Mouse (Mus musculus): ENCODE results near the gene Gm44511. TPM values are rescaled to one million over a fixed set of nuclear protein-coding genes. Genes with fewer than 3 reads are reported as not detected.
"Not testable (repeated sequence)": the region's sequence is repeated elsewhere in the genome, so short reads cannot be mapped to it uniquely, and the experiment has no call there.

Gene Gm44511
- total RNA-seq, 1 experiment: not detected

DNA sequence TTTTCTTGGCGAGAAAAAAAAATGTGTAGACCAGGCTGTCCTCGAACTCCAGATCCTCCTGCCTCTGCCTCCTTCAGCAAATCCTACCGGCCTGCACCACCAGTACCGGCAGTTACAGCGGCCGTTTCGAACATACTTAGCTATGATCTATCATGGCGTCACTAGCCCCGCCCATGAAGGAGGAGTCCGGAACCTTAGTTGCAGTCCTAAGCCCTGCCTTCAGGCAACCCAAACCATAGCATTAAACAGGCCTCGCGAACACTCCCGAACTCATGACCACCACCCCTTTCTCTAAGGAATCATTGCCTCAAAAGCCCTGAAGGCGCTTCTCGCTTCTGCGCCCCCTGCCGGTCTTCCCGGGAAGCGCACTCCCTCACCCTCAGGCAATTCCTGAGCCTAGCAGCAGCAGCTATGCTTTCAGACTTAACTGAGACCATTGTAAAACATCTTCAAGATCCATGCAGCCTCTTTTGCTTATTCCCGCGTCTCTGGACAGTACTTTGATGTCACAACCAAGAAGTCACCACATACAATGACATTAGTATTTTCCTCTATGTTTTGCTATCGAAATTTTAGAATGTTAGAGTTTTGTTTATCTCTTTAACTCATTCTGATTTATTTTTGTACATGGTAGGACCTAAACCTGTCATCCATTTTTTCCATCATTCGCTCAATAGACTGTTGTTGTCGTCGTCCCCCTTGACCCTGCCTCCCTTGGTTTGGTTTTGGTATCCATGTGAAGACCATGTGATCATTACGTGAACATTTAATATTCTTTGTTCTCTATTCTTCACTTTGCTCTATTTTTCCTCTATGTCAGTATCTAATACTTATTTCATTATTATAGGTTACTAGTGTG, 22.9 kb downstream of the Gm44511 start:
- TF ChIP-seq HCFC1 (IDR thresholded peaks at IDR 0.05; ENCODE audit: borderline replicate concordance, insufficient read depth, low read length): no peak
- TF ChIP-seq MAFK (IDR thresholded peaks at IDR 0.05; ENCODE audit: insufficient read depth, low read depth, low read length): peak; percentile 90
- no peak for TF ChIP-seq ZC3H11A (IDR thresholded peaks at IDR 0.05; ENCODE audit: borderline replicate concordance, low read depth, low read length)
- TF ChIP-seq ZNF384 (IDR thresholded peaks at IDR 0.05; ENCODE audit: low read depth, low read length): 0 out of 2 replicates have a peak, but pooled peaks have one; percentile 56
- TF ChIP-seq CHD2 (IDR thresholded peaks at IDR 0.05; ENCODE audit: low read depth, low read length): no peak
- Histone ChIP-seq H3K4me3 (ENCODE audit: insufficient read depth in 1 of 2, low read depth in 1 of 2, low read length in 2 of 2, poor library complexity in 1 of 2, severe bottlenecking in 1 of 2) (peak overlapping the region; percentile 49 to 53), H3K36me3 (ENCODE audit: control insufficient read depth, insufficient read depth, low read length, poor library complexity, severe bottlenecking) (no peaks in the 10 kb centered on the region), H3K4me1 (ENCODE audit: control insufficient read depth in 2 of 2, insufficient read depth in 2 of 2, low read length in 2 of 2, poor library complexity in 1 of 2) (0 out of 4 replicates have a peak, but pooled peaks cover 0 to 2% of the 10 kb centered on the region in 2 experiments), H3K27ac (ENCODE audit: insufficient read depth, low read depth, low read length, poor library complexity, severe bottlenecking) (no peak overlapping the region), H3K9me3 (ENCODE audit: control insufficient read depth, insufficient read depth, low read depth, low read length) (peaks cover 3% of the 10 kb centered on the region; the same call in 1 of the 2 replicates), H3K9ac (ENCODE audit: insufficient read depth, low read depth, low read length, poor library complexity, severe bottlenecking) (no peak overlapping the region)
- peak; percentile 91 for DNase-seq (ENCODE audit: low read depth, low spot score)
- in situ Hi-C loops (cut with MboI; ENCODE audit: low sequenced_read_pairs in 2 of 2, unreplicated experiment in 2 of 2): loop anchor here in 1 of 2 experiments (5.0 kb wide), 1 partner anchor 34 kb away; no protein-coding TSS in a partner anchor

DNA sequence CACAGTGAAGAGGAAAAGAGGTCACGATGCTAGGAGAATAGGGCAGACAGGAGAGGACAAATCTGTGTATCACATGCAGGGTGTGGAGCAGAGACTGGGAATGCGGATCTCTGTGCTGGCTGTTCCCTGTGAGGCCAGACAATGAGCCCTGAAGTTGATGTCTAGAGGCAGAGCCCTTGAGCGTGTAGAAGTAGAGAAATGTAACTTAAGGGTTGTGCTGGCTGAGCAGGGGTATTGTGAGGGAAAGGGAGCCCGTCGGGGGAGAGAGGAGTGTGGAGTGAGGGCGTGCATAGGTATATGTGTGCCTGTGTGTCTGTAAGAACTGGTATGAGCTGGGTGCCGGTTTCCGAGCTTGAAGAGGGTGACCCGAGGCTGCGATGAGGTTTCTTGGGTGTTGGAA, 23.6 kb downstream of the Gm44511 start:
- H3K36me3 ChIP-seq (ENCODE audit: control insufficient read depth, insufficient read depth, low read length, poor library complexity, severe bottlenecking): no peaks in the 10 kb centered on the region
- H3K9me3 ChIP-seq (ENCODE audit: control insufficient read depth, insufficient read depth, low read depth, low read length): no peaks in the 10 kb centered on the region
- peak overlapping the region; percentile 49 to 53 for H3K4me3 ChIP-seq (ENCODE audit: insufficient read depth in 1 of 2, low read depth in 1 of 2, low read length in 2 of 2, poor library complexity in 1 of 2, severe bottlenecking in 1 of 2)
- in situ Hi-C loops (cut with MboI; ENCODE audit: low sequenced_read_pairs in 2 of 2, unreplicated experiment in 2 of 2): loop anchor here in 1 of 2 experiments (5.0 kb wide), 1 partner anchor 35 kb away; no protein-coding TSS in a partner anchor
- no peak overlapping the region for H3K9ac ChIP-seq (ENCODE audit: insufficient read depth, low read depth, low read length, poor library complexity, severe bottlenecking)
- no peak for DNase-seq (ENCODE audit: low read depth, low spot score)
- TF ChIP-seq MAFK (IDR thresholded peaks at IDR 0.05; ENCODE audit: insufficient read depth, low read depth, low read length): no peak
- TF ChIP-seq CHD2 (IDR thresholded peaks at IDR 0.05; ENCODE audit: low read depth, low read length): no peak
- TF ChIP-seq ZC3H11A (IDR thresholded peaks at IDR 0.05; ENCODE audit: borderline replicate concordance, low read depth, low read length): no peak
- TF ChIP-seq ZNF384 (IDR thresholded peaks at IDR 0.05; ENCODE audit: low read depth, low read length): no peak
- no peak for TF ChIP-seq HCFC1 (IDR thresholded peaks at IDR 0.05; ENCODE audit: borderline replicate concordance, insufficient read depth, low read length)
- peaks cover 1 to 7% of the 10 kb centered on the region in 2 experiments; a peak in 1 of 4 replicates for H3K4me1 ChIP-seq (ENCODE audit: control insufficient read depth in 2 of 2, insufficient read depth in 2 of 2, low read length in 2 of 2, poor library complexity in 1 of 2)
- H3K27ac ChIP-seq (ENCODE audit: insufficient read depth, low read depth, low read length, poor library complexity, severe bottlenecking): no peak overlapping the region

DNA sequence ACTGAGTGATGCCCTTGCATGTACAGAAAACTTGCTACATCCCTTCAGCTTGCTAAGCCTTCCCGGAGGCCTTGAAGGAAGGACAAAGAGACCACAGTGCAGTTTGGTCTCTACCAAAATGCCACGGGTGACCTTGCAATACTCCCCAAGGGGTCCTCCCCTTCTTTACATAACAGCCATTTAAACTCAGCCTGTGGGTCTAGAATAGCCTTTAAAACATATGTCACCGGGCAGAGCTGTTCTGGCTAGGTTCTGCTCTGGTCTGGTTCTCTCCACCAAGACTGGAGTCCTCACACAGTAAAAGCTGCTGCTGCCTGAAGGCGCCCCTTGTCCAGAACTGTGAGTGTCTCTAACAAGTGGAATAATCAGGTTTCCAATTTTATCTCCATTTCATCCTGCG, 25.4 kb downstream of the Gm44511 start:
- in situ Hi-C loops (cut with MboI; ENCODE audit: low sequenced_read_pairs in 2 of 2, unreplicated experiment in 2 of 2): loop anchor here in 1 of 2 experiments (5.0 kb wide), 1 partner anchor 37 kb away; no protein-coding TSS in a partner anchor
- H3K9ac ChIP-seq (ENCODE audit: insufficient read depth, low read depth, low read length, poor library complexity, severe bottlenecking); H3K27ac ChIP-seq (ENCODE audit: insufficient read depth, low read depth, low read length, poor library complexity, severe bottlenecking); DNase-seq (ENCODE audit: low read depth, low spot score); H3K4me1 ChIP-seq (ENCODE audit: control insufficient read depth in 2 of 2, insufficient read depth in 2 of 2, low read length in 2 of 2, poor library complexity in 1 of 2); H3K36me3 ChIP-seq (ENCODE audit: control insufficient read depth, insufficient read depth, low read length, poor library complexity, severe bottlenecking); H3K9me3 ChIP-seq (ENCODE audit: control insufficient read depth, insufficient read depth, low read depth, low read length); H3K4me3 ChIP-seq (ENCODE audit: insufficient read depth in 1 of 2, low read depth in 1 of 2, low read length in 2 of 2, poor library complexity in 1 of 2, severe bottlenecking in 1 of 2): not testable (repeated sequence)

DNA sequence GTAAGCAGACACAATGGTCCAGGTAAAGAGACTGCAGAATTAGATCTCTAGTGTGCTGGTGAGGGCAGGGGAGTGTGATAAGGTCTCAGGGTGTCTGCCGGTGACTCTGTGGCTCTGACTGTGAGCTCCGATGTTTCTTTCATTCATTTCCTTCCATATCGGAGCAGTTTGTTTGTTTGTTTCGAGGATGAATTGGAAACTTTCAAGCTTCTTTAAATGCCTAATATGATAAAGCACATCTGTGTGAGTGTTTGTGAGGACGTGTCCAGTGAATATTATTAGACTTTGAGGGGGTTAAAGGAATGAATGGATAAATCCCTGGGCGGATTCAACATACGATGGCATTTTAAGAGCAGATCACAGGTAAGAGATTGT, 26.2 kb downstream of the Gm44511 start:
- no peak overlapping the region for H3K27ac ChIP-seq (ENCODE audit: insufficient read depth, low read depth, low read length, poor library complexity, severe bottlenecking)
- no peaks in the 10 kb centered on the region for H3K36me3 ChIP-seq (ENCODE audit: control insufficient read depth, insufficient read depth, low read length, poor library complexity, severe bottlenecking)
- H3K9me3 ChIP-seq (ENCODE audit: control insufficient read depth, insufficient read depth, low read depth, low read length): no peaks in the 10 kb centered on the region
- peaks cover 1 to 8% of the 10 kb centered on the region in 2 experiments; a peak in 1 of 4 replicates for H3K4me1 ChIP-seq (ENCODE audit: control insufficient read depth in 2 of 2, insufficient read depth in 2 of 2, low read length in 2 of 2, poor library complexity in 1 of 2)
- H3K9ac ChIP-seq (ENCODE audit: insufficient read depth, low read depth, low read length, poor library complexity, severe bottlenecking): no peak overlapping the region
- TF ChIP-seq ZNF384 (IDR thresholded peaks at IDR 0.05; ENCODE audit: low read depth, low read length) (no peak), CHD2 (IDR thresholded peaks at IDR 0.05; ENCODE audit: low read depth, low read length) (no peak), HCFC1 (IDR thresholded peaks at IDR 0.05; ENCODE audit: borderline replicate concordance, insufficient read depth, low read length) (no peak)
- H3K4me3 ChIP-seq (ENCODE audit: insufficient read depth in 1 of 2, low read depth in 1 of 2, low read length in 2 of 2, poor library complexity in 1 of 2, severe bottlenecking in 1 of 2): peak overlapping the region; percentile 26 to 95; a peak in 3 of 4 replicates
- DNase-seq (ENCODE audit: low read depth, low spot score): peak; percentile 21
- in situ Hi-C loops (cut with MboI; ENCODE audit: low sequenced_read_pairs in 2 of 2, unreplicated experiment in 2 of 2): loop anchor here in 1 of 2 experiments (5.0 kb wide), 2 partner anchors 37 to 38 kb away; no protein-coding TSS in a partner anchor
